Mouse (Mus musculus) layer of hippocampus, adult 8-10 months (tissue): ENCODE measurements around the gene Cadps. TPM values are rescaled to one million over a fixed set of nuclear protein-coding genes. Genes with fewer than 3 reads are reported as not detected.

Experiments used
- DNase-seq, 2 experiments: peaks; one replicate each; pipeline ENCODE4 v3.0.0; 2022; ENCODE audit warnings: low spot score in 2 of 2
- total RNA-seq, 4 experiments: library from RNA; stranded (reverse); gene quantifications; 2 replicates each; pipeline ENCODE4 v1.2.4; 2022

Gene Cadps
- total RNA-seq, 4 experiments from 2014 or later = 212 to 247 (median 230) TPM

GRCm38 (mm10) chr14:12529961-12530542 lies 292.8 kb downstream of the Cadps start:
- peak; percentile 29 to 55 for DNase-seq

GRCm38 (mm10) chr14:12527296-12527695 lies 295.6 kb downstream of the Cadps start:
- no peak for DNase-seq

GRCm38 (mm10) chr14:12507018-12507417 lies 315.9 kb downstream of the Cadps start:
- DNase-seq = no peak

GRCm38 (mm10) chr14:12504191-12504947 lies 318.5 kb downstream of the Cadps start:
- DNase-seq = no peak

- no peak for DNase-seq
These were observed 360.7 kb downstream of the Cadps start for GRCm38 (mm10) chr14:12462206-12462605.

GRCm38 (mm10) chr14:12459700-12460099 lies 363.2 kb downstream of the Cadps start:
- DNase-seq = peak in 1 of 2 experiments; percentile 27

GRCm38 (mm10) chr14:12455064-12455591 lies 367.8 kb downstream of the Cadps start:
- no peak for DNase-seq

GRCm38 (mm10) chr14:12450807-12451206 lies 372.1 kb downstream of the Cadps start:
- no peak for DNase-seq

- no peak for DNase-seq
These were observed 374.0 kb downstream of the Cadps start for GRCm38 (mm10) chr14:12448883-12449282.

GRCm38 (mm10) chr14:12441019-12441418 lies 381.9 kb downstream of the Cadps start:
- no peak for DNase-seq

- DNase-seq = no peak
These were observed 384.9 kb downstream of the Cadps start for GRCm38 (mm10) chr14:12437976-12438375.

- peak in 1 of 2 experiments; percentile 19 for DNase-seq
These were observed 385.5 kb downstream of the Cadps start for GRCm38 (mm10) chr14:12437422-12437821.

- peak; percentile 49 to 53 for DNase-seq
These were observed 385.9 kb downstream of the Cadps start for GRCm38 (mm10) chr14:12436903-12437368.

GRCm38 (mm10) chr14:12428021-12428654 lies 394.7 kb downstream of the Cadps start:
- DNase-seq = peak; percentile 50 to 61

GRCm38 (mm10) chr14:12425311-12425710 lies 397.6 kb downstream of the Cadps start:
- DNase-seq = no peak

- no peak for DNase-seq
These were observed 412.6 kb downstream of the Cadps start for GRCm38 (mm10) chr14:12410276-12410675.

GRCm38 (mm10) chr14:12409811-12410210 lies 413.1 kb downstream of the Cadps start:
- DNase-seq = no peak

- no peak for DNase-seq
These were observed 416.3 kb downstream of the Cadps start for GRCm38 (mm10) chr14:12406588-12406987.

GRCm38 (mm10) chr14:12405201-12405600 lies 417.7 kb downstream of the Cadps start:
- no peak for DNase-seq

GRCm38 (mm10) chr14:12404724-12405123 lies 418.2 kb downstream of the Cadps start:
- no peak for DNase-seq

- no peak for DNase-seq
These were observed 418.8 kb downstream of the Cadps start for GRCm38 (mm10) chr14:12404052-12404451.

- DNase-seq = no peak
These were observed 422.8 kb downstream of the Cadps start for GRCm38 (mm10) chr14:12400116-12400515.
